Mouse (Mus musculus): ENCODE results near the gene Eral1.
A peak's percentile ranks its signal among the peaks of the same experiment; 100 is the strongest.

The Eral1 gene

GRCm38 (mm10) chr11:78036791-78037190 lies 43.4 kb downstream of the Eral1 start:
- no peak for DNase-seq

GRCm38 (mm10) chr11:78033931-78034617 lies 46.1 kb downstream of the Eral1 start:
- DNase-seq = no peak

- no peak for DNase-seq
Observed at GRCm38 (mm10) chr11:78032809-78033195, 47.4 kb downstream of the Eral1 start.

GRCm38 (mm10) chr11:78031947-78032808 lies 48.0 kb downstream of the Eral1 start, which contains the start of gene Dhrs13:
Gene Dhrs13 (plus strand): TSS chr11:78032280.
- DNase-seq = peak; percentile 96

GRCm38 (mm10) chr11:78031389-78031788 lies 48.8 kb downstream of the Eral1 start:
- DNase-seq = no peak

GRCm38 (mm10) chr11:78030600-78030999 lies 49.6 kb downstream of the Eral1 start:
- no peak for DNase-seq

GRCm38 (mm10) chr11:78029240-78029639 lies 50.9 kb downstream of the Eral1 start:
- DNase-seq = no peak

GRCm38 (mm10) chr11:78023607-78024006 lies 56.6 kb downstream of the Eral1 start:
- DNase-seq = peak; percentile 33
